Mouse (Mus musculus): ENCODE measurements around the gene Plekha1.

Gene Plekha1

GRCm38 (mm10) chr7:130860721-130861142 lies 4.8 kb upstream of the Plekha1 start:
- no peak for DNase-seq

- no peak for DNase-seq
Measured at GRCm38 (mm10) chr7:130862501-130862900, 3.1 kb upstream of the Plekha1 start.

- no peak for DNase-seq
Measured at GRCm38 (mm10) chr7:130864711-130865110, 845 bp upstream of the Plekha1 start.

- DNase-seq: no peak
Measured at GRCm38 (mm10) chr7:130866640-130867039, 1.1 kb downstream of the Plekha1 start.

- no peak for DNase-seq
Measured at GRCm38 (mm10) chr7:130867256-130867655, 1.7 kb downstream of the Plekha1 start.

- no peak for DNase-seq
Measured at GRCm38 (mm10) chr7:130884161-130884560, 18.6 kb downstream of the Plekha1 start.

- DNase-seq: peak; percentile 21
Measured at GRCm38 (mm10) chr7:130886246-130886645, 20.7 kb downstream of the Plekha1 start.

GRCm38 (mm10) chr7:130887946-130888345 lies 22.4 kb downstream of the Plekha1 start:
- DNase-seq: no peak

GRCm38 (mm10) chr7:130890871-130891270 lies 25.3 kb downstream of the Plekha1 start:
- DNase-seq: no peak

- peak; percentile 45 for DNase-seq
Measured at GRCm38 (mm10) chr7:130892973-130893372, 27.4 kb downstream of the Plekha1 start.

- no peak for DNase-seq
Measured at GRCm38 (mm10) chr7:130894931-130895617, 29.5 kb downstream of the Plekha1 start.

- no peak for DNase-seq
Measured at GRCm38 (mm10) chr7:130895618-130895945, 30.0 kb downstream of the Plekha1 start.

GRCm38 (mm10) chr7:130896064-130896463 lies 30.5 kb downstream of the Plekha1 start:
- no peak for DNase-seq

GRCm38 (mm10) chr7:130897201-130897600 lies 31.6 kb downstream of the Plekha1 start:
- no peak for DNase-seq

- no peak for DNase-seq
Measured at GRCm38 (mm10) chr7:130898373-130898772, 32.8 kb downstream of the Plekha1 start.

GRCm38 (mm10) chr7:130900233-130900848 lies 34.8 kb downstream of the Plekha1 start:
- DNase-seq: no peak

GRCm38 (mm10) chr7:130902929-130903328 lies 37.4 kb downstream of the Plekha1 start:
- DNase-seq: no peak

GRCm38 (mm10) chr7:130903505-130904074 lies 38.0 kb downstream of the Plekha1 start:
- DNase-seq: peak; percentile 63

- DNase-seq: no peak
Measured at GRCm38 (mm10) chr7:130904571-130905365, 39.2 kb downstream of the Plekha1 start.

- DNase-seq: no peak
Measured at GRCm38 (mm10) chr7:130910841-130911240, 45.3 kb downstream of the Plekha1 start.

GRCm38 (mm10) chr7:130914693-130915363 lies 49.3 kb downstream of the Plekha1 start:
- DNase-seq: peak; percentile 44

- DNase-seq: no peak
Measured at GRCm38 (mm10) chr7:130918260-130918659, 52.7 kb downstream of the Plekha1 start.

Data from thymus, postnatal 14 days (tissue).